Mouse (Mus musculus) mouse embryonic stem cell (cell line): ENCODE measurements around the gene Gm11985.

ENCODE experiments used
- in situ Hi-C, 2 experiments: fragments of 300-500 bp; cut with MboI; formaldehyde crosslinking; loops; 1 replicate in 1 of 2; 3 replicates in 1 of 2; pipeline ENCODE4 v1.14.3; 2019 to 2020; ENCODE audit warnings: low sequenced_read_pairs in 2 of 2, low pct_unique_long_range_greater_than_20kb in 1 of 2, mixed read lengths in 1 of 2; ENCODE audit not compliant: unreplicated experiment in 1 of 2

The Gm11985 gene

DNA sequence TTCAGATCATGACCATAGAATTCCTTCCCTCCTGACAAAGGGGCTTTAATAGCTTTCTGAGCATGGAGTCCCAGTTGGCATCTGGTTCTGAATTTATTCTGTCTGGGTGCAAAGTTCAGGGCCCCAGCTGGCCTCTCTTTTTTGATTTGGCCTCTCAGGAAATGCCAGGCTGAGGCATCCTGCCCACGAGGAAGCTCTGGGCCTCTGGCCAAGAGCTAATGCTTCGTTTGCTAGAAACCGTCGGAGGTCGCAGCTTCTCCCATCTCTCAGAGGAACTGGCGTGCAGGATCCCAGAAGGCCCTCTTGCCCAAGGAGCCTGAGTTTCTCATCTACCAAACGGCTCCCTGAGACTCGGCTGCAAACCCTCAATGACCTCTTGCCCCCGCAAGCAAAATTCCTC, 22.8 kb upstream of the Gm11985 start:
- in situ Hi-C loops: loop anchor here in 1 of 2 experiments (25.0 kb wide), 1 partner anchor 351 kb away; no protein-coding TSS in a partner anchor

DNA sequence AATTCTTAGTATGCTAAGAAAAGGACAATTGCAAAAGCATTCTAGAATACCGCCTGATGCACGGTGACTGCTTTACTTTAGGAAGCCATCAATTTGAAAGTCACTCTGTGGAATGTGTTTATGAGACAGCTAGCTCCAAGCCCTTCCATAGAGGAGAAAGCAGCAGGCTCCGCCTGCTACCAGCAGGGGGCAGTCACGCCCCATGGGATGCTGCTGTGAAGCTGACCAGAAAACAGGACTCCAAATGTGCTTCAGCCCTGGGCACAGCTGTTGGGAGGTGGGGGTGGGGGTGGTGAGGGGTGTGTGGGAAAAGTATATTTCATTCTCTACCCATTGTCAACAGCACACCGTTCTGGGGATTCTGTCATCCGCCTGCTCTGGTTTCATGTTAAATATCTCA, 22.0 kb upstream of the Gm11985 start:
- in situ Hi-C loops: loop anchor here in 1 of 2 experiments (25.0 kb wide), 1 partner anchor 352 kb away; no protein-coding TSS in a partner anchor

- in situ Hi-C loops: loop anchor here in 1 of 2 experiments (10.0 to 25.0 kb wide), 2 partner anchors 358 to 1191 kb away; no protein-coding TSS in a partner anchor
Measured at GRCm38 (mm10) chr11:7203846-7204245, 15.5 kb upstream of the Gm11985 start.

DNA sequence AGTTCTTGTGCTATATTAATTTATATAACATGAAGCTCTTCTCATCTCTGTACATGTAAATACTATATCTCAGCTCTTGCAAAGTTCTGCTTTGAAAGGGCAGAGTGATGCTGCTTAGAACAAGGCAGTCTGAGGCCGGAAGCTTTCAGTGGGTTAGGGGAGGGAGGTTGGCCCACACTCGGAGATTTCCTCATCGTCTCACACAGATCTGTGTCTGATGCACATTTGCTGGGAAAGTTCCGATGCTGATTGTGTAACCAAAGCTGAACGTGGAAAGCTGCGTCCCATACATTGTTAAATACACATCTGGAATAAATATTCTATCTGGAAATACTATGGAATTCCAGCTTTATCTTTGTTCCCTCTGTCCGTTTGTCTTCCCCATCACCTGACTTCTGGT, 13.8 kb upstream of the Gm11985 start:
- in situ Hi-C loops: loop anchor here in 1 of 2 experiments (10.0 to 25.0 kb wide), 2 partner anchors 360 to 1193 kb away; no protein-coding TSS in a partner anchor

GRCm38 (mm10) chr11:7200393-7200783, 12.0 kb upstream of the Gm11985 start:
- in situ Hi-C loops: loop anchor here in 1 of 2 experiments (10.0 to 25.0 kb wide), 2 partner anchors 362 to 1194 kb away; no protein-coding TSS in a partner anchor

- in situ Hi-C loops: loop anchor here in 1 of 2 experiments (10.0 to 25.0 kb wide), 2 partner anchors 362 to 1195 kb away; no protein-coding TSS in a partner anchor
Measured at GRCm38 (mm10) chr11:7199736-7200392, 11.5 kb upstream of the Gm11985 start.

DNA sequence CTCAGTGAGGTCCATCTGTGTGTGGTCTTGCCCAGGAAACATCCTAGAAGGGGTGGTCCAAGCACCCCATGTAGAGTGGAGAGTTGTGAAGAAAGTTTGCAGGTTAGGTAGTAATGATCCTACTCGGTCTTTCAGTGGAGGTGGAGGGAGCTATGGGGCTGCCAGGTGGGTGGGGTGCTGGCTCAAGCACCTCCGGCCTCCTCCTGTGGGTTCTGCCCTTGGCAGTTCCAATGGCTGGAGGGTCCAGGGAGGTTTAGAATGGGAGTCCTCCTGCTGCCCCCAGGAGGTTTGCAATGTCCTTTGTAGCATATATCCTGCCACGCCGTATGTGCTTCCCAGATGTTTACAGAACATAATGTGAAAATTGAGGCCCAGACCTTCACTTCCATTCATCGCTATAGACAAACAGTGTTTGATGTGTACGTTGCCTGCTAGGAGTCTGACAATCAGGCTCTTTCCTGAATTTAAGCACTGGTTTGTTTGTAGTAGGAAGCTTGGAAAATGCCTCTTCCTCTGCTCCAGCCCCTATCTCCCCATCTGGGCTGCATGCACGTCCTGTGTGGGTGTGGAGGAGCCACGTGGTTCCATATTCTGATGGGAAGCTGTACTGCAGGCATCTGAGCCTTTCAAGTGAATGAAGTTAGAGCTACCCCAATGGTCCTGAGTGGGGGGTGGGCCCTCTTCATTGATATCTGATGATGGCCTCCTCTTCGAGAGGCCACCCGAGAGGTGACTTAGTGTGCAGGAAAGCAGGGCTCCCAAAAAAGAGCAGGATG, 10.3 kb upstream of the Gm11985 start:
- in situ Hi-C loops: no loop called here

DNA sequence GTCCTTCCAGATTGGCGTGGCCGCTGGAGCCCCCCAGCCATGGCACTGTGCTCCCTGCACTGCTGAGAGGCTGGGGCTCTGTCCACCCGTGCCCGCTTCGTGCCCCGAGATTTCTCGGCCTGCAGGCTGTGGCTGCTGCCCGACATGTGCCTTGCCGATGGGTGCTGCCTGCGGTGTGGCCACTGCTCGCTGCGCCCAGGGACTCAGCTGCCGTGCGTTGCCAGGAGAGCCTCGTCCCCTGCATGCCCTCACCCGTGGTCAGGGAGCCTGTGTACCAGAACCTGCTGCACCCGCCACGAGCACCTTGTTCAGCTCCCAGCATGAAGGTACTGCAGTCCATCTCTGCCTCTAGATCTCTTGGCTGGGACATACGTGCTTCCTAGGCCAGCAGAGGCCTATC, 9.6 kb upstream of the Gm11985 start:
- in situ Hi-C loops: no loop called here

DNA sequence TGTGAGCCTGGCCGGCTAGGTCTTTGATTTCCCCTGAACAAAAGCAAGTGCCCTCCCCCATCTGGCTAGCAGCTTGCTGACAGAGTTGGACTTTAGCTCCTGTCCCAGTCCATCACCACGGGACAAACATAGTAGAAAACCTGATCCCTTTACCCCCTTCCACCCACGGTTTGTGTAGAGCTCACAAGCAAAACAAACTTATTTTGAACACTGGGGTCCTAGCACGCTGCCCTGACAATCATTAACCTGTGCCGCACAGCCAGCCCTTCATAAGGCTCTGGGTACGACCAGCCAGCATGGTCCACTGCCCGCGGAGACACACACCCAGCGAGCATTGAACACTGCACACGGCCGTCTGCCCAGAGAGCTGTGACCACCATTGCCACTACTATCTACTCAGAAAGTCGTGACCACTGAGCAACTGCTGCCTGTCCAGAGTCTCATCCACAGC, 9.1 kb upstream of the Gm11985 start, which contains the start of gene Igfbp1:
Gene Igfbp1 (plus strand): TSS at position 292 of the 451 bp plus-strand sequence.
- in situ Hi-C loops: no loop called here

DNA sequence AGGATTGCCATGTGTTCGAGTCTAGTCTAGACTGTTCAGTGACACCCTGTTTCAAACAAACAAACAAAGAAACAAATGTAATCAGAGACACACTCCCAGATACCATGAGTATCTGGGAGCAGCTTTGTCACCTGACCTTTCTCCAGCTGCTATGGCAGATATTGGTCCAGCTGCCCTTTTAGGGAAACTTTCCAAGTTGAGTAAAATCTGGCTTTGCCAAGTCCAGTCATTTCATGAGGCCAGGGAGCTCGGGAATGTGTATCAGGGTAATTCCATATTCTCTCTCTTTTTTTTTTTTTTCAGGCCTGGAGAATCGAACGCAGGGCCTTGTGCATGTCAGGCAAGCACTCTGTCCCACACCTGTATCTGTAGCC, 6.9 kb upstream of the Gm11985 start:
- in situ Hi-C loops: no loop called here

GRCm38 (mm10) chr11:7194432-7195311, 6.3 kb upstream of the Gm11985 start:
- in situ Hi-C loops: no loop called here

- in situ Hi-C loops: no loop called here
Measured at GRCm38 (mm10) chr11:7193134-7193533, 4.8 kb upstream of the Gm11985 start.

GRCm38 (mm10) chr11:7192710-7193109, 4.3 kb upstream of the Gm11985 start:
- in situ Hi-C loops: no loop called here

GRCm38 (mm10) chr11:7187472-7187871, 897 bp downstream of the Gm11985 start:
- in situ Hi-C loops: no loop called here

DNA sequence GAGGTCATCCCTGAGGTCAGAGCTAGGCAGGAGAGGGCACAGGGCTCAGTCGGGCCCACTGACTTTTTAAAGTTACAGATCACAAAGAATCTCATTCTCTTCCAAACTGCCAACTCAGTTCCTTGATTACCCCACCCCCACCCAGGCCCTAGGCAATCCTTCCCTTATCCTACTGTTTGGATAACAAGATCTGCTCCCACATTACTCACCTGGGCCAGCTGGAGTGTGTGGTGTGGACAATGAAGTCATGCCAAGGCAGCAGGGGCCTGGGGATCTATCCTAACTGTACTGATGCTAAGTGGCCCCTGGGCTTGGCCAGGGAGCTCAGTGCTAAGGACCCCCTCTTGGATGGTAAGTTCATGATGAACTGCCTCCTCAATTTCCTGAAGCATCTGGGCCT, 3.9 kb downstream of the Gm11985 start:
- in situ Hi-C loops: no loop called here

- in situ Hi-C loops: no loop called here
Measured at GRCm38 (mm10) chr11:7182409-7183042, 5.8 kb downstream of the Gm11985 start.

DNA sequence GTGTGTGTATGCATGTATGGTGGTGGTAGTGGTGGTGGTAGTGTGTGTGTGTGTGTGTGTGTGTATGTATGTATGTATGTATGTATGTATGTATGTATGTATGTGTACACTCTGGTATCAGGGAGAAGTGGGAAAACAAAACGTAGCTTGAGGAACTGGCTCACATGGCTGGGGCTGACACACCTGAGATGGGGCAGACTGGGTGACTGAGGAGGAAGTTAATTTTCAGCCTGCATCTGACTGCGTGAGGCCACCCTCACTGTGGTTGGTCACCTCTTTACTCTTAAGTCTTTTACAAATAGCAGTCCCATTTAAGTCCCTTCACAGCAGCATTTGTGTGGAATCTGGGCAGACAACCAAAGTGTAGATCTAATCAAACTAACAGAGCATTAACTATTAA, 9.1 kb downstream of the Gm11985 start:
- in situ Hi-C loops: no loop called here

DNA sequence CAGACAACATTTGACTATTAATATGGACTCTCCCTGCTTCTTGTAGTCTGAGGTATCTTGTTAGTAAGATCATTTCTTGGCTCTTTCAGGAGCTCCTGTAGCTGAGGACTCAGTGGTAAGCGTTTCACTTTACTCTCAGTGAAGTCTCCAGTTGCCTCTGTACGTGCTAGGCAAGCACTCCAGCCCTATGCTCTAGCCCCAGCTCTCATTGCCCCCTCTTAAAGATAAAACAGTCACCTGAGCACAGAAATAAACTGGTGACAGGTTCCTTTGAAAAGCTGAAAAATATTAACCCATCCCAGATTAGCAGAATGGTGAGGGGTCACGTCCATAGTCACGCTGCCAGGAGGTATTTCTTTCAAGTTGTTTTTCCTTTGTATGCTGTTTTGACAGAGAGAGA, 9.6 kb downstream of the Gm11985 start:
- in situ Hi-C loops: no loop called here
